Mouse (Mus musculus) kidney, embryonic 14.5 days (tissue): Measurements from ENCODE around the gene Cfap54. TPM values are rescaled to one million over a fixed set of nuclear protein-coding genes. Genes with fewer than 3 reads are reported as not detected.

ENCODE experiments used
- ATAC-seq: fragments of 200-750 bp; cut with Nextera tagmentation; 2 replicates; pipeline ENCODE4 v1.8.0; 2017; ENCODE audit warnings: moderate number of reproducible peaks, mild to moderate bottlenecking, moderate TSS enrichment, moderate library complexity; ENCODE audit not compliant: low FRiP score, low TSS enrichment
- H3K27ac ChIP-seq: fragments of 300-500 bp; sonication (generic); 2 replicates; pipeline ENCODE4 v1.5.1; 2014; ENCODE audit warnings: low read depth, mild to moderate bottlenecking, low read length, moderate library complexity, mixed read lengths
- H3K27me3 ChIP-seq: fragments of 300-500 bp; sonication (generic); 2 replicates; pipeline ENCODE4 v1.6.1; 2014; ENCODE audit warnings: mild to moderate bottlenecking, low read length; ENCODE audit not compliant: control insufficient read depth, insufficient read depth
- H3K36me3 ChIP-seq: fragments of 300-500 bp; sonication (generic); 2 replicates; pipeline ENCODE4 v1.6.1; 2014; ENCODE audit warnings: low read length, mixed read lengths; ENCODE audit not compliant: control insufficient read depth, insufficient read depth
- H3K4me1 ChIP-seq: fragments of 300-500 bp; sonication (generic); 2 replicates; pipeline ENCODE4 v1.6.1; 2014; ENCODE audit warnings: low read length, mixed read lengths; ENCODE audit not compliant: control insufficient read depth, insufficient read depth
- H3K4me2 ChIP-seq: fragments of 300-500 bp; sonication (generic); replicated peaks from 2 replicates; pipeline ENCODE4 v1.6.1; 2014; ENCODE audit warnings: low read depth, mild to moderate bottlenecking, low read length
- H3K4me3 ChIP-seq: fragments of 300-500 bp; sonication (generic); 2 replicates; pipeline ENCODE4 v1.5.1; 2014; ENCODE audit warnings: mild to moderate bottlenecking, low read length
- H3K9ac ChIP-seq: fragments of 300-500 bp; sonication (generic); 2 replicates; pipeline ENCODE4 v1.6.1; 2014; ENCODE audit warnings: low read depth, mild to moderate bottlenecking, low read length, moderate library complexity
- H3K9me3 ChIP-seq: fragments of 300-500 bp; sonication (generic); 2 replicates; pipeline ENCODE4 v1.6.1; 2016; ENCODE audit warnings: low read length; ENCODE audit not compliant: control insufficient read depth
- WGBS: fragments of 180-500 bp; shearing (Covaris S2); extraction: QIAGEN DNeasy Blood & Tissue Kit; methylation state at CpG from one replicate; pipeline ENCODE4 v1.1.7; 2014; 5-methylcytosine and 5-hydroxymethylcytosine counted together
- polyA plus RNA-seq: library from polyadenylated mRNA; unstranded; fragments of >200 nt; fragmentation: Nextera tagmentation; extraction: Ambion mirVana; gene quantifications from 2 replicates; pipeline ENCODE4 v1.2.1, GENCODE M21; 2014

The Cfap54 gene
- polyA plus RNA-seq, 1 experiment from 2014 or later: 0.49 TPM

DNA sequence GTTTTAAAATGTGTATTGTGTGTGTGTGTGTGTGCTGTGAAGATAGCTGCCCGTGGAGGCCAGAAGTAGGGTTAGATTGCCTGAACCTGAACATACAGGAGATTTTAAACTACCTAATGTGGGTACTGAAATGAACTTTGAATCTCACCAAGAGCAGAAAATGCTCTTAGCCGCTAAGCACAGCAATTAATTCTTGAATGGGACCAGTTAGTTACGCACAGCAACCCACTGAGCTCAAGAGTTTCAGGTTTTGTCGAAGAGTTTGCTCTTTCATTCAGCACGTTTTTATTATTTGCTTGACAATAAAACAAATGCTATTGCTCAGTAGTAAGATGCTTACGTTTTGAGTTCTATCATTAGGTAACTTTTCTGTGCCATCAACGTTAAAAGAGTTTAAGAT lies 23.9 kb upstream of the Cfap54 start:
- no peaks in the 10 kb centered on the region for H3K4me1 ChIP-seq
- H3K27me3 ChIP-seq: no peaks in the 10 kb centered on the region
- H3K36me3 ChIP-seq: no peaks in the 10 kb centered on the region
- no peak overlapping the region for H3K27ac ChIP-seq
- H3K4me2 ChIP-seq: no peak overlapping the region
- WGBS: 90% methylated on average over 7 of the region's 7 CpGs
- H3K9ac ChIP-seq: no peak overlapping the region
- no peak overlapping the region for H3K4me3 ChIP-seq
- H3K9me3 ChIP-seq: no peaks in the 10 kb centered on the region
- ATAC-seq: no peak

DNA sequence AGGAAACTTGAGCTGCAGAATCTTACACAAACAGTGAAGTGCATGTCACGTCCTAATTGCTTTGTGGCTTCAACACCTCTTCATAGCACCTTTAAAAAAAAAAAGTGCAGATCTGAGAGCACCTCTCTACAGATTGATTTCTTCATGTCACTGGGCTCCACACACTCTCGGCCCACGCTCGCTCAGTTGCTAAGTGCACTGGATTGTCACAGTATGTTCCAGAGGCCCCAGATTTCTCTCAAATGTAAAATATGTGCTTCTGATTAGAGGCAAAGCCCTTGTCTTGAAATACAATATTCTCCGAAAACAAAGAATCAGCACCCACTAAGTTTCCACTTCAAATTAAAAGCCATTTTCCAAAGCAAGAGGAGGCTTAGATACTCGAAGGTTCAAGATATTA lies 22.9 kb upstream of the Cfap54 start:
- no peak overlapping the region for H3K4me2 ChIP-seq
- H3K9me3 ChIP-seq: no peaks in the 10 kb centered on the region; the same call in 1 of the 2 replicates
- ATAC-seq: no peak
- H3K4me1 ChIP-seq: no peaks in the 10 kb centered on the region
- no peak overlapping the region for H3K9ac ChIP-seq
- H3K27ac ChIP-seq: no peak overlapping the region
- H3K27me3 ChIP-seq: no peaks in the 10 kb centered on the region
- 20% methylated on average over 6 of the region's 6 CpGs for WGBS
- H3K36me3 ChIP-seq: no peaks in the 10 kb centered on the region
- no peak overlapping the region for H3K4me3 ChIP-seq

DNA sequence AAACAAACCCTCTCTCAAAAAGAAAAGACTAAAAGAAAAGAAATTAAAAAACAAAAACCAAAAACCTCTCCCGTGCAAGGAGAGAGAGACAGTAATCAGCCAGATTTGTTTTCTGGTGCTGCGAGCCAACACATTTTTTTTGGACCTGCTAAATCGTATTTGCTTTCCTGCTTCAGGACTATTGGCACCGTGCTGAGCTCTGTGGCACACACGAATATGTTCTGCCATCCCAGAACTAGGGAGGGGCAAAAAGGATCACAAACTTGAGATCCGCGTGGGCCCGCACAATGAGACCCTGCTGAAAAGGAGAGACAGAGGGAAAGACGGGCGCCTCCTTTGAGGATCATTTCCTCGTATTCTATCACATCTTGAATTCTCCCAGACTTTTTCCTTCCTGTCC lies 22.3 kb upstream of the Cfap54 start:
- ATAC-seq: no peak
- Histone ChIP-seq H3K9ac (no peak overlapping the region), H3K27ac (no peak overlapping the region), H3K4me3 (no peak overlapping the region), H3K4me1 (no peaks in the 10 kb centered on the region), H3K4me2 (no peak overlapping the region), H3K27me3 (no peaks in the 10 kb centered on the region), H3K9me3 (no peaks in the 10 kb centered on the region; the same call in 1 of the 2 replicates), H3K36me3 (no peaks in the 10 kb centered on the region)
- WGBS: 66% methylated on average over 11 of the region's 11 CpGs

DNA sequence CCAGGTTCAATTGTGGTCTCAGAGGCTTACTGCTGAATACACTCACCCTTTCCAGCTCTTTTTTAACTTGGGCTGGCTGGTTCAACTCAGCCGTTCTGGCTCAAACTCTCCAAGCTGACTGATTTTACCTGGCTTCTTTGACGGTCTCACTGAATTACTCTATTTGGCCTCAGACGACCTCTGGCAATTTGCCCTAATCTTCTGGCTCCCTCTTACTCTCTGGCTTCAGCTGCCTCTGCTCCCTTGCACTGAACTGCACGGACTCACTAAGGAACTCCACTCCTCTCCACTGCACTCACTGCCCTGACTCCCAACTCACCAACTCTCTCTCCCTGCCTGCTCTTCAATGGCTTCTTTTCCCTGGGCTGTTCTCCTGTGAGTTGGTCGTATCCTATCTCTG lies 20.9 kb upstream of the Cfap54 start:
- Histone ChIP-seq H3K4me2 (no peak overlapping the region), H3K36me3 (no peaks in the 10 kb centered on the region), H3K4me1 (no peaks in the 10 kb centered on the region), H3K9ac (no peak overlapping the region), H3K9me3 (no peaks in the 10 kb centered on the region; the same call in 1 of the 2 replicates), H3K4me3 (no peak overlapping the region), H3K27ac (no peak overlapping the region), H3K27me3 (no peaks in the 10 kb centered on the region)
- no peak for ATAC-seq
- WGBS: 64% methylated on average over 5 of the region's 5 CpGs

DNA sequence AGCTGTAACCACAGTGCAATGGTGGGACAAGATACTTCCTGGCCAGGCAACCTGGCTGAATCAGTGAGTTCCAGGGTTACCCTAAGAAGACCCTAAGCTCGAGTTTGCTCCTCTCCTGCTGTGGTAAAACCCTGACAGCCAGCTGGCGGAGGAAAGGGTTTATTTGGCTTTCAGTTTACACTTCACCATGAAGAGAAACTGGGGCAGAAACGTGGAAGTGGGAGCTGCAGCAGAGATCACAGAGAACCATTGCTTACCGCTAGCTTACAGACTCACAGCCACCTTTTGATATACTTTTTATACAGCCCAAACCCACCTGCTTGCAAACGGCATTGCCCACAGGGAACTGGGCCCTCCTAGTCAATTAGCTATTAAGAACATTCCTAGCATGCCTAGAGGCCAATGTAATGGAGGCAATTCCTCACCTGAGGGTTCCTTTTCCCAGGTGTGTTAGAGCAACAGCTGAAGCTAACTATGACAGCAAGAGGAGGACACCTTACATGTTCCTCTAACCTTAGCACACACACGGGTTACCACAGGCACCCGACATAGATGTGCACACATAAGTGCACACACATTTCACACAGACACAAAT lies 16.9 kb upstream of the Cfap54 start:
- H3K27me3 ChIP-seq: no peaks in the 10 kb centered on the region
- no peak overlapping the region for H3K9ac ChIP-seq
- no peak overlapping the region for H3K4me2 ChIP-seq
- H3K36me3 ChIP-seq: no peaks in the 10 kb centered on the region
- H3K4me3 ChIP-seq: no peak overlapping the region
- no peak overlapping the region for H3K27ac ChIP-seq
- H3K9me3 ChIP-seq: no peaks in the 10 kb centered on the region; the same call in 1 of the 2 replicates
- 62% methylated on average over 7 of the region's 7 CpGs for WGBS
- H3K4me1 ChIP-seq: no peaks in the 10 kb centered on the region
- ATAC-seq: no peak

DNA sequence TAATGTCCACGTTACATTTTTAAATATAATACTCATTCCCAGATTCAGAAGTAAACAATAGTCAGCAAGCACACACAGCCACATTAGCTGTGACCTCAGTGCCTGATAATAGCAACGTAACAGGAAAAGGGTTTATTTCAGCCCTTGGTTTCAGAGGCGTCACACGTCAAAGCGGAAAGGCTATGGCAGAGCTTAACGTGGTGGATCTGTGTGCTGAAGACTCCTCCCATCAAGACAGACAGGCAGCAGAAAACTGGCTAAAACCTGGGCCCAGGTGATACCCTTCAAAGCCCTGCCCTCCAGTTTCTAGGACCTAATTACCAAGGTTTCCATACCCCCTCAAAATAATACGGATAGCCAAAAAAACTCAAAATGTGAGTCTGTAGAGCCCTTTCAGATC lies 16.0 kb upstream of the Cfap54 start:
- ATAC-seq: no peak
- no peaks in the 10 kb centered on the region for H3K4me1 ChIP-seq
- 90% methylated on average over 7 of the region's 7 CpGs for WGBS
- H3K27ac ChIP-seq: no peak overlapping the region
- no peaks in the 10 kb centered on the region for H3K27me3 ChIP-seq
- H3K36me3 ChIP-seq: no peaks in the 10 kb centered on the region
- no peak overlapping the region for H3K4me3 ChIP-seq
- H3K9me3 ChIP-seq: no peaks in the 10 kb centered on the region; the same call in 1 of the 2 replicates
- no peak overlapping the region for H3K9ac ChIP-seq
- no peak overlapping the region for H3K4me2 ChIP-seq

DNA sequence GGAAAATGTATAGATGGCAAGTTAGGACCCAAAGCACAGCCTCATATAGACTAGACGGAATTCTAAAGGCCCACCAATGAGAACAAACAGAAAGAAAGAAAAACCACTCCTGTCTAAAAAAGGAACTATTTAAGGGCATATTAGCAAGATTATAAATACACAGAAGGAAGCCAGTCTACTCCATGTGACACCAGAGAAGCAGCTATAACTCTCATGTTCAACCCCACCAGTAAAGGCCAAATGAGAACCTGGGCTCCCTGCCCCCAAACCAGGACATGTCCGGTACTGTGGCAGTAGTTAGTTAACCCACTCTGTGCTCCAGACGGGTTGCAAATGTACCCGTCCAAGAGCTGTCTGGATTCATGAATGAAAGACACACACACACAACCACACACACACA lies 14.4 kb upstream of the Cfap54 start:
- WGBS: 83% methylated on average over 4 of the region's 4 CpGs
- H3K4me3 ChIP-seq: no peak overlapping the region
- no peak for ATAC-seq

DNA sequence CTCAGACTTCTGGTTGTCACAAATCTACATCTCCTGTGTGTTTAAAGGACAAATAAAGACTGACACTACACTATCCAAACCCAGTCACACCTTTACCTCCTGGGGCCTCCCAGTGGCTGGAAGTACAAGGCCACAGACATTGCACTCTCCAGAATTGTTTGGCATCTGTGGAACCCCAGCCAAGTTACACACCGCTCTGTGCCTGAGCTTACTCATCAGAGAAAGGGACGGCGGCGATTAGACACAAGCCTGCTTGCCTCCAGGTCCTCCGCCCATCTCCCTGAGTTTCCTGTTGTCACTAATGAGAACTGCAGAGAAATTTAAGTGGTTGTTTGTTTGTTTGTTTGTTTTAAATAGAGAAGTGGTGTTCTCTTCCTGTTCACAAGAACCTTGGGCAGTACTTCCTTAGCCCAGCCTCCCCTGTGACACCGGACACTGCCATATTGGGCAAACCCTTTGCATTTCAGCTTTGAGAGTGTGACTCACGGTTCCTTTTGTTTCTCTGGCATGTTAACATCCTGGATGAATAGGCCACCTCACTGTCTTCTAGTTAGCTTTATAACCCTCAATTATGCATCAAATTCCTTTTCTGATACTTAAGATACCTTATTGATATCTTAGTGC lies 13.7 kb upstream of the Cfap54 start:
- ATAC-seq: no peak

More for the DNA sequence above, 14.4 kb upstream of the Cfap54 start:
- H3K4me1 ChIP-seq: no peaks in the 10 kb centered on the region
- no peaks in the 10 kb centered on the region for H3K36me3 ChIP-seq
- H3K27me3 ChIP-seq: no peaks in the 10 kb centered on the region
- no peak overlapping the region for H3K27ac ChIP-seq
- H3K9me3 ChIP-seq: no peaks in the 10 kb centered on the region; the same call in 1 of the 2 replicates
- H3K9ac ChIP-seq: no peak overlapping the region
- no peak overlapping the region for H3K4me2 ChIP-seq

DNA sequence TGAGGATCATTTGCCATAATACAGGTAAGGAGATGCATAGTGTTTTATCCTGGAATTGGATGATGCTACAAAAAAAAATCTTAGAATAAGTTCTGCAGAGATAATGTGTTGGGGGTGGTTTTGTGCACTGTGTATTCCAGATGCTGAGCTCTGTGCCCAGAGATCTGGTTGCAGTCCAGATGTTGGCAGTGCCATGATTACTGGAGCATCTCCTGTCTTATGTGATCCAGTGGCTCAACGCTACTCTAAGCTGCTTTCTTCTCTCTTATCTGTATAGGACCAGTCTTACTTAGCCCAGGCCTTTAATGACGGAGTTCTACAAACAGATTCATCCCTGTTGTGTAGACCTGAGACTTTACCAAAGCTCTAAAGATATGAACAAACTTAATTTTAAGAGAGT lies 10.5 kb upstream of the Cfap54 start:
- no peak for ATAC-seq
- no peak overlapping the region for H3K27ac ChIP-seq
- H3K4me3 ChIP-seq: no peak overlapping the region
- H3K4me1 ChIP-seq: no peaks in the 10 kb centered on the region
- 90% methylated on average over 2 of the region's 2 CpGs for WGBS
- H3K9me3 ChIP-seq: no peaks in the 10 kb centered on the region
- no peaks in the 10 kb centered on the region for H3K36me3 ChIP-seq
- no peak overlapping the region for H3K9ac ChIP-seq
- no peak overlapping the region for H3K4me2 ChIP-seq
- H3K27me3 ChIP-seq: no peaks in the 10 kb centered on the region

More for the DNA sequence above, 13.7 kb upstream of the Cfap54 start:
- WGBS: 76% methylated on average over 7 of the region's 7 CpGs
- H3K4me2 ChIP-seq: no peak overlapping the region
- no peak overlapping the region for H3K27ac ChIP-seq
- no peaks in the 10 kb centered on the region for H3K27me3 ChIP-seq
- no peaks in the 10 kb centered on the region for H3K36me3 ChIP-seq
- H3K9ac ChIP-seq: no peak overlapping the region
- H3K4me3 ChIP-seq: no peak overlapping the region
- no peaks in the 10 kb centered on the region; the same call in 1 of the 2 replicates for H3K9me3 ChIP-seq
- no peaks in the 10 kb centered on the region for H3K4me1 ChIP-seq
